Mouse (Mus musculus): ENCODE results near the gene Odf4.

DNA sequence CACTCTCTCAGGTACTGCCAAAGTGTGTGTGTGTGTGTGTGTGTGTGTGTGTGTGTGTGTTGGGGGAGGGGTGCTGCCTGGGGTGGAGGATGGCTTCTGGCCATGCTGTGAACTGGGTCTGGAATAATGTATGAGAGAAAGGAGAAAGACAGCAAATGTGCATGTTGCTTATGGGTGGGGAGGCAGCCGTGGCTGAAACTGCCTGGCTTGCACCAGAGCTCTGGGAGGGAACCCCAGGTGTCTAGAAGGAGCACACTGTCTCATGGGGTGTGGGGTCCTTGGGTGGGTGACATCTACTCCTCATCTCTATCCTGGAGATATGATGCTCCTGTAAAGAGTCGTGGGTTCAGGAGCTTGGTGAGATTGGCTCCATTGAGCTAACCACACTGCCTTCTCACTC lies 38.2 kb downstream of the Odf4 start:
- TF ChIP-seq CTCF (IDR thresholded peaks at IDR 0.05; ENCODE audit: borderline replicate concordance, insufficient read depth, low read length) (no peak), POLR2A (IDR thresholded peaks at IDR 0.05; ENCODE audit: low read depth, low read length) (no peak)

All from embryonic fibroblast, embryonic 13.5 days (primary cell).